Mouse (Mus musculus) gastrocnemius, adult 18-20 months (tissue): ENCODE results near the gene Bud23. TPM values are rescaled to one million over a fixed set of nuclear protein-coding genes. Genes with fewer than 3 reads are reported as not detected.
"Not testable (repeated sequence)": the region's sequence is repeated elsewhere in the genome, so short reads cannot be mapped to it uniquely, and the experiment has no call there.

Experiments used
- DNase-seq: peaks from one replicate; pipeline ENCODE4 v3.0.0; 2021; ENCODE audit warnings: low spot score
- total RNA-seq, 2 experiments: library from RNA; stranded (reverse); gene quantifications; 2 replicates each; pipeline ENCODE4 v1.2.3; 2021

Bud23 gene
- total RNA-seq, 2 experiments from 2014 or later, result 28.2 to 35.7 TPM

GRCm38 (mm10) chr5:135072720-135073119 lies 8.0 kb upstream of the Bud23 start:
- DNase-seq, result no peak

GRCm38 (mm10) chr5:135072061-135072460 lies 7.3 kb upstream of the Bud23 start:
- no peak for DNase-seq

GRCm38 (mm10) chr5:135070448-135070847 lies 5.7 kb upstream of the Bud23 start:
- no peak for DNase-seq

- DNase-seq, result no peak
Observed at GRCm38 (mm10) chr5:135066008-135066407, 1.2 kb upstream of the Bud23 start.

GRCm38 (mm10) chr5:135064382-135064766 lies 385 bp downstream of the Bud23 start:
- DNase-seq, result no peak

- DNase-seq, result peak; percentile 96
Observed at GRCm38 (mm10) chr5:135063629-135064381, 954 bp downstream of the Bud23 start, which contains the start of gene Dnajc30. Gene Dnajc30, plus strand, starts transcription at chr5:135064202.

- no peak for DNase-seq
Observed at GRCm38 (mm10) chr5:135053356-135053755, 11.4 kb downstream of the Bud23 start.

GRCm38 (mm10) chr5:135049268-135049667 lies 15.5 kb downstream of the Bud23 start:
- not testable (repeated sequence) for DNase-seq

- no peak for DNase-seq
Observed at GRCm38 (mm10) chr5:135048539-135048938, 16.2 kb downstream of the Bud23 start.

- DNase-seq, result no peak
Observed at GRCm38 (mm10) chr5:135044575-135044974, 20.2 kb downstream of the Bud23 start.

- DNase-seq, result no peak
Observed at GRCm38 (mm10) chr5:135042105-135042788, 22.5 kb downstream of the Bud23 start.

GRCm38 (mm10) chr5:135040777-135041176 lies 24.0 kb downstream of the Bud23 start:
- no peak for DNase-seq

GRCm38 (mm10) chr5:135040059-135040458 lies 24.7 kb downstream of the Bud23 start:
- no peak for DNase-seq

- no peak for DNase-seq
Observed at GRCm38 (mm10) chr5:135039541-135039940, 25.2 kb downstream of the Bud23 start.

GRCm38 (mm10) chr5:135037946-135038345 lies 26.8 kb downstream of the Bud23 start:
- DNase-seq, result no peak

GRCm38 (mm10) chr5:135035608-135036359 lies 29.0 kb downstream of the Bud23 start:
- DNase-seq, result no peak

GRCm38 (mm10) chr5:135034593-135034992 lies 30.2 kb downstream of the Bud23 start:
- DNase-seq, result no peak

- DNase-seq, result no peak
Observed at GRCm38 (mm10) chr5:135032581-135032980, 32.2 kb downstream of the Bud23 start.

GRCm38 (mm10) chr5:135029007-135029854 lies 35.5 kb downstream of the Bud23 start:
- no peak for DNase-seq

GRCm38 (mm10) chr5:135025899-135026298 lies 38.9 kb downstream of the Bud23 start:
- DNase-seq, result no peak

GRCm38 (mm10) chr5:135024665-135025224 lies 40.0 kb downstream of the Bud23 start:
- no peak for DNase-seq
